Mouse (Mus musculus): ENCODE data around the gene Zcrb1.

GRCm38 (mm10) chr15:93416300-93416699, 18.2 kb upstream of the Zcrb1 start:
- TF ChIP-seq POLR2A (IDR thresholded peaks at IDR 0.05; ENCODE audit: low read depth, low read length) = no peak
- TF ChIP-seq CTCF (conservative IDR thresholded peaks at IDR 0.05; ENCODE audit: insufficient read depth, insufficient read length, low read depth, low read length) = no peak

All from kidney, adult 2 months (tissue).